In the genomic region with DNA sequence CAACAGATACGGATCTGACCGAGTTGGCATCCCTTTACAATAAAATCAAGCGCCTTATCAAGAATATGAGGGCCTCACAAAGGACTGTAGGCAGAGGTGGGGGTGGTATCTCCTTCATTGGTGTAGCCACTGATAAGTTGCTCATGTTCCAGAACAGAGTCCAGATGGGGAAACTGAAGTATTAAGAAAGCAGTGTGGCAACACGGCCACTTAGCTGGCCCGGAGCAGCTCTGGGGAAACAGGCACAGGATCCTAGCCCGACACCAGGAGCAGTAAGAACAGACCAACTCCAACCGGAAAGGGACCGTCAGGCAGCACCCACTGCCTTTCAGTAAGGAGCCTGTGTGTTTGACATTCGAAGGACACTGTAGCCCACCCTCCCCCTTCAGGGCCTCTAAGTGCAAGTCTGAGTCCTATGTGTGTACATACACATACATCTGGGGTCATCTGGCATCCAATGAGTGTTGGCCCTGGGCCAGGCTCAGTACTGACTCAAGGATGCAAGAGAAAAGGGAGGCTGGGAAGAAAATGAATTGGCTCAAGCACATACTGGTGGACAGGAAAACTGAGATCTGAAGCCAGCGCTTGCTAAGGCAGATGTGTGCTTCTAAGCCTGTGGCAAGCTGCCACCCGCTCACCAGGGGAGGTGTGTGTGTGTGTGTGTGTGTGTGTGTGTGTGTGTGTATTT, we compare ENCODE assay signal across 11 mouse cellular contexts. TPM values are rescaled to one million over a fixed set of nuclear protein-coding genes. Genes with fewer than 3 reads are reported as not detected.
A peak's percentile ranks its signal among the peaks of the same experiment; 100 is the strongest.
DNase-seq lines count a peak whose midpoint lies in the region; ATAC-seq lines count a peak whose summit lies in the region.
"Had no signal": no experiment of that assay in that cellular context is flagged by ENCODE, and none has a peak within 500 bp of the region (broad histone marks: within the 10 kb centered on the region; RNA-seq: fewer than 3 reads in every experiment).

No protein-coding gene starts in this region.

- no peak overlapping the region for H3K4me2 ChIP-seq in hindbrain, embryonic 13.5 days
- no peak overlapping the region for H3K4me2 ChIP-seq in midbrain, embryonic 11.5 days
- H3K4me2 ChIP-seq in midbrain, embryonic 15.5 days, result no peak overlapping the region
- no peak overlapping the region for H3K4me2 ChIP-seq in embryonic facial prominence, embryonic 14.5 days (ENCODE audit: low read depth, low read length)
- no peak overlapping the region for H3K4me2 ChIP-seq in kidney, embryonic 16.5 days (replicated peaks; ENCODE audit: low read depth, low read length)

- no peak overlapping the region for H3K27ac ChIP-seq in hindbrain, embryonic 13.5 days
- no peak overlapping the region; the same call in 1 of the 2 replicates for H3K27ac ChIP-seq in hindbrain, embryonic 10.5 days
- no peak overlapping the region for H3K27ac ChIP-seq in midbrain, embryonic 11.5 days (ENCODE audit: low read depth, low read length)
- no peak overlapping the region for H3K27ac ChIP-seq in midbrain, embryonic 15.5 days
- H3K27ac ChIP-seq in embryonic facial prominence, embryonic 14.5 days (replicated peaks; ENCODE audit: low read depth, low read length), result 0 out of 2 replicates have a peak overlapping the region, but pooled peaks have one; percentile 16
- no peak overlapping the region for H3K27ac ChIP-seq in kidney, embryonic 16.5 days (ENCODE audit: low read length)
- H3K27ac ChIP-seq: gastrocnemius, adult 2 months had no signal

- H3K4me3 ChIP-seq in hindbrain, embryonic 13.5 days, result no peak overlapping the region
- H3K4me3 ChIP-seq in hindbrain, embryonic 10.5 days, result no peak overlapping the region
- no peak overlapping the region for H3K4me3 ChIP-seq in midbrain, embryonic 11.5 days (ENCODE audit: low read depth, low read length)
- no peak overlapping the region for H3K4me3 ChIP-seq in midbrain, embryonic 15.5 days
- no peak overlapping the region for H3K4me3 ChIP-seq in embryonic facial prominence, embryonic 14.5 days (ENCODE audit: low read depth, low read length)
- no peak overlapping the region for H3K4me3 ChIP-seq in kidney, embryonic 16.5 days (ENCODE audit: low read length)
- H3K4me3 ChIP-seq: gastrocnemius, adult 2 months had no signal

- WGBS in hindbrain, embryonic 13.5 days, result 79% methylated on average over 10 of the region's 11 CpGs
- WGBS in hindbrain, embryonic 10.5 days, result 87% methylated on average over 11 of the region's 11 CpGs
- WGBS in midbrain, embryonic 11.5 days, result 90% methylated on average over 11 of the region's 11 CpGs
- WGBS in midbrain, embryonic 15.5 days, result 85% methylated on average over 11 of the region's 11 CpGs
- 65% methylated on average over 11 of the region's 11 CpGs for WGBS in embryonic facial prominence, embryonic 14.5 days
- WGBS in kidney, embryonic 16.5 days, result 75% methylated on average over 11 of the region's 11 CpGs

- H3K36me3 ChIP-seq in hindbrain, embryonic 13.5 days, result no peaks in the 10 kb centered on the region
- no peaks in the 10 kb centered on the region for H3K36me3 ChIP-seq in hindbrain, embryonic 10.5 days
- no peaks in the 10 kb centered on the region for H3K36me3 ChIP-seq in midbrain, embryonic 11.5 days (ENCODE audit: control insufficient read depth, insufficient read depth, low read length)
- no peaks in the 10 kb centered on the region for H3K36me3 ChIP-seq in midbrain, embryonic 15.5 days (replicated peaks)
- no peaks in the 10 kb centered on the region for H3K36me3 ChIP-seq in embryonic facial prominence, embryonic 14.5 days (ENCODE audit: control insufficient read depth, insufficient read depth, low read length)
- H3K36me3 ChIP-seq in kidney, embryonic 16.5 days (ENCODE audit: insufficient read depth, low read length), result no peaks in the 10 kb centered on the region

- no peak for DNase-seq in hindbrain, embryonic 10.5 days (ENCODE audit: low spot score)
- DNase-seq in midbrain, embryonic 11.5 days (ENCODE audit: low spot score, missing footprints), result peak; percentile 60
- DNase-seq in embryonic facial prominence, embryonic 14.5 days (ENCODE audit: low spot score), result peak; percentile 75
- DNase-seq in cerebellum, adult 8-10 months, result no peak
- DNase-seq: cerebellum, adult 18-20 months; gastrocnemius, adult 2 months had no signal

- peaks cover 10% of the 10 kb centered on the region for H3K4me1 ChIP-seq in hindbrain, embryonic 13.5 days (replicated peaks)
- peaks cover 4% of the 10 kb centered on the region for H3K4me1 ChIP-seq in hindbrain, embryonic 10.5 days (replicated peaks)
- H3K4me1 ChIP-seq in midbrain, embryonic 11.5 days (ENCODE audit: control insufficient read depth, insufficient read depth, low read length), result no peaks in the 10 kb centered on the region
- no peaks in the 10 kb centered on the region for H3K4me1 ChIP-seq in midbrain, embryonic 15.5 days
- 0 out of 2 replicates have a peak, but pooled peaks cover 7% of the 10 kb centered on the region for H3K4me1 ChIP-seq in embryonic facial prominence, embryonic 14.5 days (ENCODE audit: control insufficient read depth, insufficient read depth, low read length)
- H3K4me1 ChIP-seq in kidney, embryonic 16.5 days (ENCODE audit: insufficient read depth, low read length), result 0 out of 2 replicates have a peak, but pooled peaks cover 3% of the 10 kb centered on the region

- H3K9ac ChIP-seq in hindbrain, embryonic 13.5 days, result 0 out of 2 replicates have a peak overlapping the region, but pooled peaks have one; percentile 13
- no peak overlapping the region for H3K9ac ChIP-seq in midbrain, embryonic 11.5 days (ENCODE audit: low read length)
- no peak overlapping the region for H3K9ac ChIP-seq in midbrain, embryonic 15.5 days
- H3K9ac ChIP-seq in embryonic facial prominence, embryonic 14.5 days (ENCODE audit: low read depth, low read length), result no peak overlapping the region
- H3K9ac ChIP-seq in kidney, embryonic 16.5 days (replicated peaks; ENCODE audit: low read length), result no peak overlapping the region

- H3K27me3 ChIP-seq in hindbrain, embryonic 13.5 days, result no peaks in the 10 kb centered on the region
- no peaks in the 10 kb centered on the region for H3K27me3 ChIP-seq in hindbrain, embryonic 10.5 days (ENCODE audit: insufficient read depth, poor library complexity, severe bottlenecking)
- H3K27me3 ChIP-seq in midbrain, embryonic 11.5 days (ENCODE audit: control insufficient read depth, insufficient read depth, low read length), result no peaks in the 10 kb centered on the region; the same call in 1 of the 2 replicates
- H3K27me3 ChIP-seq in midbrain, embryonic 15.5 days (replicated peaks), result no peaks in the 10 kb centered on the region
- H3K27me3 ChIP-seq in embryonic facial prominence, embryonic 14.5 days (replicated peaks; ENCODE audit: control insufficient read depth, insufficient read depth, low read length), result no peaks in the 10 kb centered on the region
- H3K27me3 ChIP-seq in kidney, embryonic 16.5 days (ENCODE audit: insufficient read depth, low read length), result no peaks in the 10 kb centered on the region

- no peak for ATAC-seq in hindbrain, embryonic 13.5 days (ENCODE audit: low FRiP score)
- ATAC-seq in midbrain, embryonic 11.5 days (ENCODE audit: low FRiP score), result no peak
- no peak for ATAC-seq in midbrain, embryonic 15.5 days (replicated peaks)
- ATAC-seq in embryonic facial prominence, embryonic 14.5 days (ENCODE audit: low read depth), result peak; percentile 44; the same call in 1 of the 2 replicates
- ATAC-seq in megakaryocyte-erythroid progenitor cell, adult 5-6 weeks (replicated peaks; ENCODE audit: low FRiP score, low TSS enrichment, poor library complexity, severe bottlenecking), result peak; percentile 22; the same call in 1 of the 2 replicates
- no peak for ATAC-seq in kidney, embryonic 16.5 days (ENCODE audit: low FRiP score, low TSS enrichment)
- ATAC-seq: activated CD4-positive, CD25-positive, alpha-beta regulatory T cell, adult 4 months had no signal

- H3K9me3 ChIP-seq in hindbrain, embryonic 13.5 days, result no peaks in the 10 kb centered on the region
- no peaks in the 10 kb centered on the region for H3K9me3 ChIP-seq in hindbrain, embryonic 10.5 days
- H3K9me3 ChIP-seq in midbrain, embryonic 11.5 days (ENCODE audit: control insufficient read depth, low read length), result no peaks in the 10 kb centered on the region
- H3K9me3 ChIP-seq in midbrain, embryonic 15.5 days, result no peaks in the 10 kb centered on the region
- no peaks in the 10 kb centered on the region for H3K9me3 ChIP-seq in embryonic facial prominence, embryonic 14.5 days (ENCODE audit: control insufficient read depth, low read length)
- no peaks in the 10 kb centered on the region for H3K9me3 ChIP-seq in kidney, embryonic 16.5 days (ENCODE audit: low read length)

RNA-seq across cellular contexts. Expression of gene Vsir, which starts 17.5 kb away (rescaled TPM):
- polyA plus RNA-seq in hindbrain, embryonic 13.5 days (2015; fragmentation: Nextera tagmentation; extraction: Ambion mirVana), result 2.2 and 2.3 TPM in 2 replicates
- polyA plus RNA-seq in hindbrain, embryonic 10.5 days (2016; fragmentation: Nextera tagmentation; extraction: Ambion mirVana), result 1.8 and 2.0 TPM in 2 replicates
- polyA plus RNA-seq in midbrain, embryonic 11.5 days (2014; fragmentation: Nextera tagmentation; extraction: Ambion mirVana), result 1.7 and 2.3 TPM in 2 replicates
- 2.5 and 3.0 TPM in 2 replicates for polyA plus RNA-seq in midbrain, embryonic 15.5 days (2015; fragmentation: Nextera tagmentation; extraction: Ambion mirVana)
- polyA plus RNA-seq in embryonic facial prominence, embryonic 14.5 days (2014; fragmentation: Nextera tagmentation; extraction: Ambion mirVana), result 5.5 and 6.6 TPM in 2 replicates
- total RNA-seq in megakaryocyte-erythroid progenitor cell, adult 5-6 weeks (2014; fragmentation: Nextera tagmentation), result 4.1 and 4.7 TPM in 2 replicates
- 3.3 and 4.7 TPM in 2 replicates for total RNA-seq in megakaryocyte-erythroid progenitor cell, adult 5-6 weeks (2017)
- polyA plus RNA-seq in kidney, embryonic 16.5 days (2015; fragmentation: Nextera tagmentation; extraction: Ambion mirVana), result 3.9 and 4.2 TPM in 2 replicates

RNA-seq across cellular contexts. Expression of gene Psap, which starts 51.7 kb away (rescaled TPM):
- polyA plus RNA-seq in hindbrain, embryonic 13.5 days (2015; fragmentation: Nextera tagmentation; extraction: Ambion mirVana), result 152 and 153 TPM in 2 replicates
- 53.9 and 86.4 TPM in 2 replicates for polyA plus RNA-seq in hindbrain, embryonic 10.5 days (2016; fragmentation: Nextera tagmentation; extraction: Ambion mirVana)
- polyA plus RNA-seq in midbrain, embryonic 11.5 days (2014; fragmentation: Nextera tagmentation; extraction: Ambion mirVana), result 77.3 and 83.9 TPM in 2 replicates
- polyA plus RNA-seq in midbrain, embryonic 15.5 days (2015; fragmentation: Nextera tagmentation; extraction: Ambion mirVana), result 169 and 192 TPM in 2 replicates
- polyA plus RNA-seq in embryonic facial prominence, embryonic 14.5 days (2014; fragmentation: Nextera tagmentation; extraction: Ambion mirVana), result 124 and 134 TPM in 2 replicates
- total RNA-seq in megakaryocyte-erythroid progenitor cell, adult 5-6 weeks (2014; fragmentation: Nextera tagmentation), result 82.8 and 89.3 TPM in 2 replicates
- 84.3 and 86.1 TPM in 2 replicates for total RNA-seq in megakaryocyte-erythroid progenitor cell, adult 5-6 weeks (2017)
- 145 and 166 TPM in 2 replicates for polyA plus RNA-seq in kidney, embryonic 16.5 days (2015; fragmentation: Nextera tagmentation; extraction: Ambion mirVana)

Comparison
In these comparisons a context has a peak if more than half of its experiments do, and no peak if none do; other contexts are left out.
1. ATAC-seq: peak in embryonic facial prominence, embryonic 14.5 days (single experiment) and megakaryocyte-erythroid progenitor cell, adult 5-6 weeks (single experiment); none in hindbrain, embryonic 13.5 days (single experiment), midbrain, embryonic 11.5 days (single experiment), midbrain, embryonic 15.5 days (single experiment) and kidney, embryonic 16.5 days (single experiment).
2. DNase-seq: peak in midbrain, embryonic 11.5 days (single experiment) and embryonic facial prominence, embryonic 14.5 days (single experiment); none in hindbrain, embryonic 10.5 days (single experiment) and cerebellum, adult 8-10 months (single experiment).